Mouse (Mus musculus): ENCODE data around the gene Ptpre.

GRCm38 (mm10) chr7:135605804-135606072 lies 68.5 kb downstream of the Ptpre start:
- TF ChIP-seq CTCF (IDR thresholded peaks at IDR 0.05; ENCODE audit: low read depth, low read length), result no peak
- no peak for TF ChIP-seq TAL1 (conservative IDR thresholded peaks at IDR 0.05; ENCODE audit: low read depth, low read length)
- TF ChIP-seq GATA1 (IDR thresholded peaks at IDR 0.05; ENCODE audit: borderline replicate concordance, low read length), result no peak
- TF ChIP-seq POLR2AphosphoS5 (IDR thresholded peaks at IDR 0.05; ENCODE audit: insufficient replicate concordance, low read depth, low read length), result no peak
